Mouse (Mus musculus): ENCODE measurements around the gene Rab1b. TPM values are rescaled to one million over a fixed set of nuclear protein-coding genes. Genes with fewer than 3 reads are reported as not detected.

Rab1b gene
- polyA plus RNA-seq, 2 experiments, result 50.6 to 76.2 TPM

DNA sequence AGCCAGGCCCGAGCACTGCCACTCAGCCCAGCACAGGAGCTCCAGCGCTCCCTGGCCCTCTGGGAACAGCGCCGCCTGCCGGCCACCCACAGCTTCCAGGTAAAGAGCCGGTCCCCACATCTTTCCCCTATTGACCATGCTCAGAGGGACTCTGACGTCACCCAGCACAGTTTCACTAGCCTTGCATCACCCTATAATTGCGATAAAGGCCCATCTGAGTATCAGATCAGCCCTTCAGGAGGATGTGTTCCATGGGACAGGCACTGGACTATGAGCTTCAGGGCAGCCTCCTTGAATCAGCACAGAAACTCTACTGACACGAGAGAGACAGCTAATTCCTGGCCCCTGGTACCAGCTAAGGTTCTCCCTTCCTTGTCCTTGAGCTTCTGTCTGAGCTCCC is 53.0 kb downstream of the Rab1b start:
- H3K27ac ChIP-seq, result no peak overlapping the region
- ATAC-seq (ENCODE audit: insufficient read depth), result no peak
- H3K27me3 ChIP-seq (ENCODE audit: control insufficient read depth, insufficient read depth, low read length), result peaks cover 21% of the 10 kb centered on the region
- TF ChIP-seq CTCF (IDR thresholded peaks at IDR 0.05; ENCODE audit: low read depth) (peak; percentile 94), EP300 (IDR thresholded peaks at IDR 0.05; ENCODE audit: low read depth) (no peak)
- H3K9ac ChIP-seq (replicated peaks), result no peak overlapping the region
- no peak for DNase-seq (ENCODE audit: low read depth in 3 of 3, low spot score in 3 of 3)
- H3K36me3 ChIP-seq (replicated peaks; ENCODE audit: control insufficient read depth, insufficient read depth, low read depth), result no peaks in the 10 kb centered on the region
- peaks cover 0 to 7% of the 10 kb centered on the region in 2 experiments; a peak in 3 of 4 replicates for H3K4me1 ChIP-seq (replicated peaks; ENCODE audit: control insufficient read depth in 2 of 2, insufficient read depth in 2 of 2, low read length in 1 of 2)
- WGBS (ENCODE audit: insufficient replicate concordance), result 26% methylated on average over 9 of the region's 9 CpGs
- no peak overlapping the region for H3K4me2 ChIP-seq (ENCODE audit: low read depth)
- H3K4me3 ChIP-seq (ENCODE audit: insufficient read depth in 1 of 2, low read depth in 2 of 2, low read length in 2 of 2), result no peak overlapping the region
- no peaks in the 10 kb centered on the region for H3K9me3 ChIP-seq (ENCODE audit: control insufficient read depth, low read length)

DNA sequence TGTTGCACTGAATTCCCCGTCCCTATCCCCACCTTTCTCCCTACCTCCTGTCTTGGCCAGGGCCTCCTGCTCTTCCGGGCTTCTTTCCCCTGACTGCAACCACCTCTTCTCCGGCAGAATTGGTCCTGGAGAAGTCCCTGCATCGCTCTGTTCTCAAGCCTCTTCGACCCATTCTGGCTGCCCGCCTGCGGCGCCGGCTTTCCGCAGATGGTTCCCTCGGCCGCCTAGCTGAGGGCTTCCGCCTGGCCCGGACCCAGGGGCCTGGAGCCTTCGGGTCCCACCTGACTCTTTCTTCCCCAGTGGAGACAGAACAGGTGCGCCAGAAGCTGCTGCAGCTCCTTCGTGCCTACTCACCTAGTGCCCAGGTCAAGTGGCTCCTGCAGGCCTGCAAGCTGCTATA is 54.0 kb downstream of the Rab1b start:
- ATAC-seq (ENCODE audit: insufficient read depth) (no peak), DNase-seq (ENCODE audit: low read depth in 3 of 3, low spot score in 3 of 3) (no peak)
- Histone ChIP-seq H3K27me3 (ENCODE audit: control insufficient read depth, insufficient read depth, low read length) (peaks cover 21% of the 10 kb centered on the region), H3K4me2 (ENCODE audit: low read depth) (no peak overlapping the region), H3K27ac (no peak overlapping the region), H3K4me1 (replicated peaks; ENCODE audit: control insufficient read depth in 2 of 2, insufficient read depth in 2 of 2, low read length in 1 of 2) (no peaks in the 10 kb centered on the region; a peak in 1 of 4 replicates), H3K36me3 (replicated peaks; ENCODE audit: control insufficient read depth, insufficient read depth, low read depth) (no peaks in the 10 kb centered on the region), H3K9me3 (ENCODE audit: control insufficient read depth, low read length) (no peaks in the 10 kb centered on the region), H3K4me3 (ENCODE audit: insufficient read depth in 1 of 2, low read depth in 2 of 2, low read length in 2 of 2) (no peak overlapping the region), H3K9ac (replicated peaks) (no peak overlapping the region)
- WGBS (ENCODE audit: insufficient replicate concordance), result 72% methylated on average over 17 of the region's 17 CpGs
- TF ChIP-seq CTCF (IDR thresholded peaks at IDR 0.05; ENCODE audit: low read depth), result no peak
- no peak for TF ChIP-seq EP300 (IDR thresholded peaks at IDR 0.05; ENCODE audit: low read depth)

DNA sequence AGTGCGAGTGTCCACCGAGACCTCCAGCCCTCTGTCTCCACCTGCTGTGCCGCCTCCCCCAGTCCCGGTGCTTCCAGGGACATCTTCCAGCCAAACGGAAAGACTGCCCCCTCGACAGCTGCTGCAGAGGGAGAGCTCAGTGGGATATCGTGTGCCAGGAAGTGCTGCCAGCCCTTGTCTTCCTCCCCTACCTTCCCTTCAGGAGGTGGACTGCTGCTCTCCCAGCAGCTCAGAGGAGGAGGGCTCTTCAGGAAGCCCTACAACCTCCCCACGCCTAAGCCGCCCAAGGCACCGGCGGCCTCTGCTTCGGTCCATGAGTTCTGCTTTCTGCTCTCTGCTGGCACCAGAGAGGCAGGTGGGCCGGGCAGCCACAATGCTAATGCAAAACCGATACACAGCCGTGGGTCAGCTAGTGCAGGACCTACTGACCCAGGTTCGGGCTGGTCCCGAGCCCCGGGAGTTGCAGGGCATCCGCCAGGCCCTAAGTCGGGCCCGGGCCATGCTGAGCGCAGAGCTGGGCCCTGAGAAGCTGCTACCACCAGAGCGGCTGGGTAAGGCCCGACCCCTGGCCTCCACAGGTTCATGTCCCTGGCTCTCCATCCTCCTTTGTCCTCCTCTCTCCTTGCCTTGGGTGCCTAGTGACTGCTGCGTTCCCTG is 54.6 kb downstream of the Rab1b start:
- ATAC-seq (ENCODE audit: insufficient read depth) (no peak), DNase-seq (ENCODE audit: low read depth in 3 of 3, low spot score in 3 of 3) (no peak)
- no peaks in the 10 kb centered on the region for H3K36me3 ChIP-seq (replicated peaks; ENCODE audit: control insufficient read depth, insufficient read depth, low read depth)
- no peak overlapping the region for H3K4me2 ChIP-seq (ENCODE audit: low read depth)
- no peak overlapping the region for H3K9ac ChIP-seq (replicated peaks)
- WGBS (ENCODE audit: insufficient replicate concordance), result 34% methylated on average over 25 of the region's 25 CpGs
- H3K4me1 ChIP-seq (replicated peaks; ENCODE audit: control insufficient read depth in 2 of 2, insufficient read depth in 2 of 2, low read length in 1 of 2), result no peaks in the 10 kb centered on the region; a peak in 1 of 4 replicates
- TF ChIP-seq EP300 (IDR thresholded peaks at IDR 0.05; ENCODE audit: low read depth), result no peak
- no peak for TF ChIP-seq CTCF (IDR thresholded peaks at IDR 0.05; ENCODE audit: low read depth)
- H3K27me3 ChIP-seq (ENCODE audit: control insufficient read depth, insufficient read depth, low read length), result peaks cover 21% of the 10 kb centered on the region
- H3K4me3 ChIP-seq (ENCODE audit: insufficient read depth in 1 of 2, low read depth in 2 of 2, low read length in 2 of 2), result no peak overlapping the region
- H3K9me3 ChIP-seq (ENCODE audit: control insufficient read depth, low read length), result no peaks in the 10 kb centered on the region
- no peak overlapping the region for H3K27ac ChIP-seq

DNA sequence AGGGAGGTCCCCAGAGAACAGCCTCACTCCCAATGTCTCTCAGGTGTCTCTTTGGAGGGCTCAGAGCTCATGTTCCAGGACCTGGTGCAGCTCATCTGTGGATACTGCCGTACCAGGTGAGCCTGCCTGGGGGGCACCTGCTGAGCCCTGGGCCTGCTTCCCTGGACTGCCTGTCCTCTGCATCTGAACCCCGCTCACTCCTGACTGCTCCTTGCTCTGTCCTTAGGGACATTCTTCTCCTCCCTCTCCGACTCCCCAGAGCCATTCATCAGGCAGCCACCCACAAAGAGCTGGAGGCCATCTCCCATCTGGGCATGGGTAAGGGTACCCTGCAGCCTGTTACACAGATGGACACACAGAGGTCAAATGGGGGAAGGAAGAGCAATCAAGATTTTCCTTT is 55.4 kb downstream of the Rab1b start:
- WGBS (ENCODE audit: insufficient replicate concordance), result 50% methylated on average over 3 of the region's 3 CpGs
- no peak overlapping the region for H3K9ac ChIP-seq (replicated peaks)

DNA sequence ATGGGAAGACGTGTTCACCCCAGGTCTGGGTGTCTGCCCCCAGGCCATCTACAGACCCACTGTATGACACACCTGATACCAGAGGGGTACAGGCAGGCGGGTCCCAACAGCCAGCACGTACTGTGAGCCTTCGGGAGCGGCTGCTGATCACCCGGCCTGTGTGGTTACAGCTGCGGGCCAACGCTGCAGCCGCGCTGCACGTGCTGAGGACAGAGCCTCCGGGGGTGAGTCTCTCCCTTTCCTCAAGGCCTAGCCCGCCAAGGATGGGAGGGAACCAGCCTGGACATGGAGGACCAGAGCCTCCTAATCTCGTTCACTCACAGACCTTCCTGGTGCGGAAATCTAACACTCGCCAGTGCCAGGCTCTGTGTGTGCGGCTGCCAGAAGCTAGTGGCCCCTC is 55.8 kb downstream of the Rab1b start:
- no peak for TF ChIP-seq EP300 (IDR thresholded peaks at IDR 0.05; ENCODE audit: low read depth)
- no peak overlapping the region for H3K9ac ChIP-seq (replicated peaks)
- ATAC-seq (ENCODE audit: insufficient read depth), result no peak
- no peak overlapping the region for H3K4me3 ChIP-seq (ENCODE audit: insufficient read depth in 1 of 2, low read depth in 2 of 2, low read length in 2 of 2)
- peak overlapping the region; percentile 13; the same call in 1 of the 2 replicates for H3K4me2 ChIP-seq (ENCODE audit: low read depth)
- DNase-seq (ENCODE audit: low read depth in 3 of 3, low spot score in 3 of 3), result no peak
- H3K27me3 ChIP-seq (ENCODE audit: control insufficient read depth, insufficient read depth, low read length), result peaks cover 21% of the 10 kb centered on the region
- no peaks in the 10 kb centered on the region for H3K9me3 ChIP-seq (ENCODE audit: control insufficient read depth, low read length)
- H3K27ac ChIP-seq, result no peak overlapping the region
- no peaks in the 10 kb centered on the region for H3K36me3 ChIP-seq (replicated peaks; ENCODE audit: control insufficient read depth, insufficient read depth, low read depth)
- no peaks in the 10 kb centered on the region for H3K4me1 ChIP-seq (replicated peaks; ENCODE audit: control insufficient read depth in 2 of 2, insufficient read depth in 2 of 2, low read length in 1 of 2)
- 14% methylated on average over 17 of the region's 17 CpGs for WGBS (ENCODE audit: insufficient replicate concordance)

More for the DNA sequence above, 55.4 kb downstream of the Rab1b start:
- H3K36me3 ChIP-seq (replicated peaks; ENCODE audit: control insufficient read depth, insufficient read depth, low read depth), result no peaks in the 10 kb centered on the region
- no peak overlapping the region for H3K4me2 ChIP-seq (ENCODE audit: low read depth)
- TF ChIP-seq EP300 (IDR thresholded peaks at IDR 0.05; ENCODE audit: low read depth) (no peak), CTCF (IDR thresholded peaks at IDR 0.05; ENCODE audit: low read depth) (no peak)
- H3K9me3 ChIP-seq (ENCODE audit: control insufficient read depth, low read length), result no peaks in the 10 kb centered on the region
- H3K4me1 ChIP-seq (replicated peaks; ENCODE audit: control insufficient read depth in 2 of 2, insufficient read depth in 2 of 2, low read length in 1 of 2), result no peaks in the 10 kb centered on the region; a peak in 1 of 4 replicates
- no peak overlapping the region for H3K27ac ChIP-seq
- no peak for DNase-seq (ENCODE audit: low read depth in 3 of 3, low spot score in 3 of 3)
- no peak overlapping the region for H3K4me3 ChIP-seq (ENCODE audit: insufficient read depth in 1 of 2, low read depth in 2 of 2, low read length in 2 of 2)
- ATAC-seq (ENCODE audit: insufficient read depth), result no peak
- H3K27me3 ChIP-seq (ENCODE audit: control insufficient read depth, insufficient read depth, low read length), result peaks cover 21% of the 10 kb centered on the region

Data from liver, embryonic 14.5 days (tissue).